Mouse (Mus musculus): ENCODE results near the gene Mapkapk5. TPM values are rescaled to one million over a fixed set of nuclear protein-coding genes. Genes with fewer than 3 reads are reported as not detected.

Gene Mapkapk5
- total and polyA plus RNA-seq, 3 experiments, result 66.3 to 74.8 TPM; not detected in 1

- TF ChIP-seq MEF2A (IDR thresholded peaks at IDR 0.05; ENCODE audit: extremely low read depth, insufficient replicate concordance, low read depth, low read length, poor library complexity, severe bottlenecking) (no peak), MAZ (IDR thresholded peaks at IDR 0.05; ENCODE audit: low read depth, low read length) (no peak), TBP (IDR thresholded peaks at IDR 0.05; ENCODE audit: low read depth, low read length) (peak; percentile 48; the same call in 1 of the 2 replicates), HCFC1 (IDR thresholded peaks at IDR 0.05; ENCODE audit: low read depth, low read length) (peak; percentile 63), ZC3H11A (IDR thresholded peaks at IDR 0.05; ENCODE audit: low read depth, low read length) (peak; percentile 81), RCOR1 (IDR thresholded peaks at IDR 0.05; ENCODE audit: low read depth, low read length) (no peak), JUND (IDR thresholded peaks at IDR 0.05; ENCODE audit: low read depth, low read length) (no peak), NELFE (IDR thresholded peaks at IDR 0.05; ENCODE audit: low read depth, low read length) (0 out of 2 replicates have a peak, but pooled peaks have one; percentile 32), UBTF (IDR thresholded peaks at IDR 0.05; ENCODE audit: borderline replicate concordance, insufficient read depth, low read depth, low read length) (no peak), MAFK (IDR thresholded peaks at IDR 0.05; ENCODE audit: borderline replicate concordance, low read depth, low read length) (no peak)
Observed at GRCm38 (mm10) chr5:121564468-121564895, 18.8 kb upstream of the Mapkapk5 start (continued).

- peaks cover 0 to 4% of the 10 kb centered on the region in 2 experiments; a peak in 1 of 4 replicates for H3K4me1 ChIP-seq (ENCODE audit: control insufficient read depth in 1 of 2, insufficient read depth in 2 of 2, low read length in 2 of 2)
Observed at GRCm38 (mm10) chr5:121562436-121562835, 16.7 kb upstream of the Mapkapk5 start.

DNA sequence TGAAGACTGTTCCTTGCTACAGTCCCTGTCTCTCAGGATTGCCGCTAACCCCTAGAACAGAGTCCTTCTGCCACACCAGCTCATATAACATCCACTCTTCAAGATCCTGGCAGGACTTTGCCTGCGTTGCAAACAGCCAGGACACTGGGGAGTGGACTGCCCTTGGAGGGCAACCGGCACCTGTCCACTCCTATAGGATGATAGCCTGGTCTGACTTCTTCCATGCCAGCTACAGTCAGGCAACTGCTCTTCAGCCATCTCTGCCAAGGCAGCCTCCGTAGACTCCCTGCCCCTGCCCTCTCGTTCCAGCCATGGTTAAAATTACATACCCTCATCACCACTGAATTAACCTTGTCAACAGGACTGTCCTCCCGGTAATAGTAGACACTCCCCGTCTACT is 3.5 kb upstream of the Mapkapk5 start:
- Histone ChIP-seq H3K36me3 (ENCODE audit: control insufficient read depth in 1 of 2, insufficient read depth in 2 of 2, low read length in 2 of 2) (peaks cover 0 to 10% of the 10 kb centered on the region in 2 experiments; a peak in 2 of 4 replicates), H3K27ac (ENCODE audit: control insufficient read depth, low read depth, low read length) (no peak overlapping the region), H3K4me3 (ENCODE audit: control insufficient read depth in 1 of 2, insufficient read depth in 1 of 2, low read depth in 2 of 2, low read length in 2 of 2) (no peak overlapping the region), H3K4me1 (ENCODE audit: control insufficient read depth in 1 of 2, insufficient read depth in 2 of 2, low read length in 2 of 2) (peaks cover 0 to 11% of the 10 kb centered on the region in 2 experiments; a peak in 3 of 4 replicates), H3K27me3 (ENCODE audit: control insufficient read depth in 1 of 2, insufficient read depth in 2 of 2, low read length in 2 of 2) (no peaks in the 10 kb centered on the region), H3K9ac (ENCODE audit: control insufficient read depth, low read depth, low read length, poor library complexity, severe bottlenecking) (no peak overlapping the region), H3K79me2 (ENCODE audit: control insufficient read depth, insufficient read depth, low read length, poor library complexity) (peaks cover 17% of the 10 kb centered on the region), H3K9me3 (replicated peaks; ENCODE audit: insufficient read depth, low read length) (no peaks in the 10 kb centered on the region)
- no peak for DNase-seq (ENCODE audit: low read depth, low spot score)
- no peak for TF ChIP-seq POLR2AphosphoS2 (IDR thresholded peaks at IDR 0.05; ENCODE audit: low read length)
- no peak for TF ChIP-seq MXI1 (IDR thresholded peaks at IDR 0.05; ENCODE audit: low read depth, low read length)
- TF ChIP-seq BHLHE40 (IDR thresholded peaks at IDR 0.05; ENCODE audit: borderline replicate concordance, low read depth, low read length), result no peak

More at GRCm38 (mm10) chr5:121562436-121562835, 16.7 kb upstream of the Mapkapk5 start:
- peaks cover 0 to 3% of the 10 kb centered on the region in 2 experiments; a peak in 1 of 4 replicates for H3K27me3 ChIP-seq (ENCODE audit: control insufficient read depth in 1 of 2, insufficient read depth in 2 of 2, low read length in 2 of 2)
- no peaks in the 10 kb centered on the region for H3K79me2 ChIP-seq (ENCODE audit: control insufficient read depth, insufficient read depth, low read length, poor library complexity)
- H3K4me3 ChIP-seq (ENCODE audit: control insufficient read depth in 1 of 2, insufficient read depth in 1 of 2, low read depth in 2 of 2, low read length in 2 of 2), result no peak overlapping the region
- no peak overlapping the region for H3K9ac ChIP-seq (ENCODE audit: control insufficient read depth, low read depth, low read length, poor library complexity, severe bottlenecking)
- no peak overlapping the region for H3K27ac ChIP-seq (ENCODE audit: control insufficient read depth, low read depth, low read length)
- H3K36me3 ChIP-seq (ENCODE audit: control insufficient read depth in 1 of 2, insufficient read depth in 2 of 2, low read length in 2 of 2), result no peaks in the 10 kb centered on the region
- DNase-seq (ENCODE audit: low read depth, low spot score), result no peak
- no peaks in the 10 kb centered on the region for H3K9me3 ChIP-seq (replicated peaks; ENCODE audit: insufficient read depth, low read length)
- TF ChIP-seq USF1 (IDR thresholded peaks at IDR 0.05; ENCODE audit: low read depth, low read length) (no peak), UBTF (IDR thresholded peaks at IDR 0.05; ENCODE audit: borderline replicate concordance, insufficient read depth, low read depth, low read length) (no peak), JUND (IDR thresholded peaks at IDR 0.05; ENCODE audit: low read depth, low read length) (no peak), MYC (IDR thresholded peaks at IDR 0.05; ENCODE audit: low read depth, low read length) (no peak), GABPA (IDR thresholded peaks at IDR 0.05; ENCODE audit: low read depth, low read length) (no peak)
